Mouse (Mus musculus) kidney, embryonic 15.5 days (tissue): Measurements from ENCODE around the gene Gm10100. TPM values are rescaled to one million over a fixed set of nuclear protein-coding genes. Genes with fewer than 3 reads are reported as not detected.
"Not testable (repeated sequence)": the region's sequence is repeated elsewhere in the genome, so short reads cannot be mapped to it uniquely, and the experiment has no call there.

Source experiments
- ATAC-seq: fragments of 200-750 bp; cut with Nextera tagmentation; replicated peaks from 2 replicates; pipeline ENCODE4 v1.8.0; 2017; ENCODE audit warnings: moderate TSS enrichment; ENCODE audit not compliant: low FRiP score
- H3K27ac ChIP-seq: fragments of 300-500 bp; sonication (generic); 2 replicates; pipeline ENCODE4 v1.5.1; 2015; ENCODE audit warnings: mild to moderate bottlenecking, inconsistent platforms
- H3K27me3 ChIP-seq: fragments of 300-500 bp; sonication (generic); 2 replicates; pipeline ENCODE4 v1.6.1; 2015; ENCODE audit warnings: inconsistent platforms
- H3K36me3 ChIP-seq: fragments of 300-500 bp; sonication (generic); 2 replicates; pipeline ENCODE4 v1.6.1; 2015; ENCODE audit warnings: inconsistent platforms
- H3K4me1 ChIP-seq: fragments of 300-500 bp; sonication (generic); 2 replicates; pipeline ENCODE4 v1.6.1; 2015; ENCODE audit warnings: inconsistent platforms
- H3K4me2 ChIP-seq: fragments of 300-500 bp; sonication (generic); 2 replicates; pipeline ENCODE4 v1.6.1; 2015; ENCODE audit warnings: moderate library complexity, mild to moderate bottlenecking, inconsistent platforms
- H3K4me3 ChIP-seq: fragments of 300-500 bp; sonication (generic); replicated peaks from 2 replicates; pipeline ENCODE4 v1.5.1; 2015; ENCODE audit warnings: mild to moderate bottlenecking, inconsistent platforms
- H3K9ac ChIP-seq: fragments of 300-500 bp; sonication (generic); 2 replicates; pipeline ENCODE4 v1.6.1; 2015; ENCODE audit warnings: mild to moderate bottlenecking, inconsistent platforms
- H3K9me3 ChIP-seq: fragments of 300-500 bp; sonication (generic); replicated peaks from 2 replicates; pipeline ENCODE4 v1.6.1; 2016; ENCODE audit warnings: inconsistent platforms
- WGBS: fragments of 180-500 bp; shearing (Covaris S2); methylation state at CpG from one replicate; pipeline ENCODE4 v1.1.7; 2015; ENCODE audit warnings: mixed read lengths; 5-methylcytosine and 5-hydroxymethylcytosine counted together
- polyA plus RNA-seq: library from polyadenylated mRNA; unstranded; fragments of >200 nt; fragmentation: Nextera tagmentation; extraction: Ambion mirVana; gene quantifications from 2 replicates; pipeline ENCODE4 v1.2.1, GENCODE M21; 2015

Gene Gm10100
- polyA plus RNA-seq, 1 experiment from 2014 or later = not detected

GRCm38 (mm10) chr10:77759582-77759981 lies 33.3 kb downstream of the Gm10100 start, which contains the start of gene Gm3233:
Gene Gm3233, minus strand, starts transcription at chr10:77759682.
- not testable (repeated sequence) for H3K4me1 ChIP-seq, H3K27me3 ChIP-seq, H3K9me3 ChIP-seq, H3K4me2 ChIP-seq, H3K4me3 ChIP-seq, H3K27ac ChIP-seq, H3K36me3 ChIP-seq, H3K9ac ChIP-seq, ATAC-seq
- 69% methylated on average over 1 of the region's 1 CpGs for WGBS

- Histone ChIP-seq H3K36me3 (no peaks in the 10 kb centered on the region), H3K9ac (no peak overlapping the region), H3K27me3 (no peaks in the 10 kb centered on the region), H3K9me3 (no peaks in the 10 kb centered on the region), H3K27ac (no peak overlapping the region), H3K4me2 (no peak overlapping the region), H3K4me1 (no peaks in the 10 kb centered on the region), H3K4me3 (no peak overlapping the region)
- ATAC-seq = no peak
- 60% methylated on average over 1 of the region's 1 CpGs for WGBS
Observed at GRCm38 (mm10) chr10:77769727-77770126, 43.4 kb downstream of the Gm10100 start.

DNA sequence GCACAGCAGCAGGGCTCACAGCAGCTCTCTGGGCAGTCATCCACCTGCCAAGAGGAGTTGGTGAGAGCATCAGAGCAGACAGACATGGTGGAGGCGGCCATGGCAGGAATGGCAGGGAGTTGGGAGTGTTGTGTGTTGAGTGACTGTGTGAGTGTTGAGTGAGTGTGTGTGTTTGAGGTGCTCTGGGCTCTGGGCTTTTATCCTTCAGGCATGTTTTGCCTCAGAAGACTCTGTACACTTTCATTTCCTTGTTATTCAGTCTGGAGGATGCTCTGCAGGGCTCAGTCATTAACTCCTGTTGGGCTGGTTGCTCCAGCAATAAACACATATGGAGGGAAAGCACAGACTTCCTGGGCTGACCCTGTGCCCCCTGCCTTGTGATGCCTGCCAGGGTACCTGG lies 44.9 kb downstream of the Gm10100 start, which contains the start of gene Gm3238:
Gm3238 (minus strand) TSS at position 101 of the 400 bp plus-strand sequence.
- H3K27ac ChIP-seq, H3K4me3 ChIP-seq, H3K9me3 ChIP-seq, H3K9ac ChIP-seq, H3K4me1 ChIP-seq, ATAC-seq, H3K4me2 ChIP-seq, H3K36me3 ChIP-seq, H3K27me3 ChIP-seq: not testable (repeated sequence)
- 86% methylated on average over 1 of the region's 1 CpGs for WGBS

DNA sequence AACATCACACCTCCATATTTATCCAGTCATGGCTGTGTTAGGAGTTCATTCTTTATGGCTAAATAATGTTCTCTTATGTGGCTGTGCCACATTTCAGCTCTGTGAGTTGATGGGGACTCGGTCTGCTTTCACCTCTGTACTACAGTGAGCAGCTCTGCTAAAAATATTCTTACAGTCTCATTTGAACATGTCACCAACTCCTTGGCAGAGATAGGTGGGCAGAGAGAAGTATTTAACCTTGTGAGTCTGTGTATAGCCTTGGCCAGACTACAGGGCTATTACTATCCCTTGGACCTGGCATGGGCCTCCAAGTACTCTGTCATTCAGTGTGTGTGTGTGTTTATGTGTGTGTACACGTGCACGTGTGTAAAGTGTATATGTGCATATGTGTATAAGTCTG lies 45.9 kb downstream of the Gm10100 start:
- not testable (repeated sequence) for H3K4me3 ChIP-seq, H3K27ac ChIP-seq, H3K4me2 ChIP-seq, H3K4me1 ChIP-seq, H3K9me3 ChIP-seq, H3K27me3 ChIP-seq, ATAC-seq, H3K9ac ChIP-seq, H3K36me3 ChIP-seq
- WGBS = 90% methylated on average over 2 of the region's 3 CpGs

Other genes with a start within 250 kb of the Gm10100 start
- 34.3 and 37.2 TPM in 2 replicates for gene Fam207a, start 210.7 kb upstream of the Gm10100 start, polyA plus RNA-seq
- gene Itgb2, start 196.2 kb upstream of the Gm10100 start, polyA plus RNA-seq = 2.1 and 2.3 TPM in 2 replicates
- gene Pttg1ip, start 144.8 kb upstream of the Gm10100 start, polyA plus RNA-seq = 149 and 152 TPM in 2 replicates
- 332 TPM in 2 replicates for gene Sumo3, start 120.4 kb upstream of the Gm10100 start, polyA plus RNA-seq
- gene Gm49325, start 120.3 kb upstream of the Gm10100 start, polyA plus RNA-seq = 3.6 and 6.3 TPM in 2 replicates
- 71.9 and 72.0 TPM in 2 replicates for gene Ube2g2, start 104.2 kb upstream of the Gm10100 start, polyA plus RNA-seq
- 0.50 and 0.90 TPM in 2 replicates for gene Tspear, start 39.9 kb upstream of the Gm10100 start, polyA plus RNA-seq
- gene Gm19402, start 35.7 kb upstream of the Gm10100 start, polyA plus RNA-seq = not detected in 2 replicates
- not detected in 2 replicates for gene Gm9508, start 29.3 kb upstream of the Gm10100 start, polyA plus RNA-seq
- gene Gm10272, start 19.9 kb upstream of the Gm10100 start, polyA plus RNA-seq = not detected in 2 replicates
- not detected in 2 replicates for gene Gm10024, start 15.0 kb upstream of the Gm10100 start, polyA plus RNA-seq
- not detected in 2 replicates for gene Gm10142, start 10.7 kb upstream of the Gm10100 start, polyA plus RNA-seq
- gene Krtap12-1, start 5.9 kb upstream of the Gm10100 start, polyA plus RNA-seq = not detected in 2 replicates
- not detected in 2 replicates for gene Gm18596, start 16.2 kb downstream of the Gm10100 start, polyA plus RNA-seq
- gene Gm9736, start 24.9 kb downstream of the Gm10100 start, polyA plus RNA-seq = not detected in 2 replicates
- not detected in 2 replicates for gene Gm3233, start 33.2 kb downstream of the Gm10100 start, polyA plus RNA-seq
- gene Gm3238, start 44.8 kb downstream of the Gm10100 start, polyA plus RNA-seq = not detected in 2 replicates
- not detected in 2 replicates for gene Gm7138, start 50.5 kb downstream of the Gm10100 start, polyA plus RNA-seq
- gene Gm3250, start 56.1 kb downstream of the Gm10100 start, polyA plus RNA-seq = not detected in 2 replicates
- gene Gm7137, start 61.7 kb downstream of the Gm10100 start, polyA plus RNA-seq = not detected in 2 replicates
- gene Gm9639, start 68.6 kb downstream of the Gm10100 start, polyA plus RNA-seq = not detected in 2 replicates
- not detected in 2 replicates for gene Gm19668, start 72.6 kb downstream of the Gm10100 start, polyA plus RNA-seq
- gene Gm9507, start 85.4 kb downstream of the Gm10100 start, polyA plus RNA-seq = not detected in 2 replicates
- gene Gm2696, start 88.2 kb downstream of the Gm10100 start, polyA plus RNA-seq = not detected in 2 replicates
- not detected in 2 replicates for gene Krtap10-4, start 100.6 kb downstream of the Gm10100 start, polyA plus RNA-seq
- gene Krtap10-10, start 109.5 kb downstream of the Gm10100 start, polyA plus RNA-seq = not detected in 2 replicates
- not detected in 2 replicates for gene Gm36176, start 120.3 kb downstream of the Gm10100 start, polyA plus RNA-seq
- gene Gm10318, start 126.4 kb downstream of the Gm10100 start, polyA plus RNA-seq = not detected in 2 replicates
- gene Gm3285, start 135.5 kb downstream of the Gm10100 start, polyA plus RNA-seq = not detected in 2 replicates
- gene Lrrc3, start 176.1 kb downstream of the Gm10100 start, polyA plus RNA-seq = 3.8 and 4.8 TPM in 2 replicates
- gene Trpm2, start 244.1 kb downstream of the Gm10100 start, polyA plus RNA-seq = 0.32 and 0.97 TPM in 2 replicates